Mouse (Mus musculus): ENCODE measurements around the gene Msi2. TPM values are rescaled to one million over a fixed set of nuclear protein-coding genes. Genes with fewer than 3 reads are reported as not detected.
A peak's percentile ranks its signal among the peaks of the same experiment; 100 is the strongest.

Gene Msi2
- polyA plus RNA-seq, 1 experiment from 2014 or later: 15.9 TPM

DNA sequence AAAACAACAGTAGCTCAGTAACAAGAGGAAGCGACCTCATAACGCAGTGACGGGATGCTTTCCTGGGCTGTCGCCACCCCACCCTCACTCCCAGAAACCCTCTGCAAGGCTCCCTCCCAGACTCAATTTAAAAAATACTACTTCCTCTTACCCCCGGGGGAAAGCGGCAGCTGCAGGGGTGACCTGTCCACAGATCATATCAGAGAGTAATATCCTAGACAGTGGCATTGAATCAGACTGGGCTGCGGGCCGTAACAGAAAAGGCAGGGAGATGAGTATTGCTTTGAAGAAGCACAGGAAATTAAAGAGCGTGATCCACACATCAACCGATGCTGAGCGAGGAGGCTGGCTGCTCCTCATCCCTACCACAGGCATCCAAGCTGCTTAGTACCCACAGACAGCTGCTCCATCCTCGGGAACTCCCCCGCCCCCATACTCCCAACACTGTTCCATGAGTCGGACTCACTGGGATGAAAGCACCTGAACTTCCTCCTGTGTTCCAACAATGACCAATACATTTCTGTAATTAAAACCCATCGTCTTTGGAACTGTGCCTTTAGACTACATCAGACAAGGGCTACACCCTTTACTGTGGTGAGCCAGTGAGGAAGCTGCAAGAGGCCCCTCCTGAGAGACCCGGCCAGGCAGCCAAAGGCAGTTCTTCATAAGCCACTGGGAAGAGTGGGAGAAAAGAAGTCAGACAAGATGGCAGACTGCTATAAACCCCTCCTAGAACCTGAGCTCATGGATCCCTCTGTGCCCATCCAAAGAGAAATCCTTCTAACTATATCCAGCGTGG lies 118.8 kb downstream of the Msi2 start:
- H3K27me3 ChIP-seq (ENCODE audit: insufficient read depth, poor library complexity, severe bottlenecking): no peaks in the 10 kb centered on the region
- H3K36me3 ChIP-seq: peaks cover 20% of the 10 kb centered on the region
- peaks cover 90% of the 10 kb centered on the region for H3K4me1 ChIP-seq
- DNase-seq (ENCODE audit: low spot score): no peak
- no peaks in the 10 kb centered on the region for H3K9me3 ChIP-seq
- H3K4me3 ChIP-seq: no peak overlapping the region
- peak overlapping the region; percentile 67 for H3K27ac ChIP-seq
- 70% methylated on average over 17 of the region's 17 CpGs for WGBS

DNA sequence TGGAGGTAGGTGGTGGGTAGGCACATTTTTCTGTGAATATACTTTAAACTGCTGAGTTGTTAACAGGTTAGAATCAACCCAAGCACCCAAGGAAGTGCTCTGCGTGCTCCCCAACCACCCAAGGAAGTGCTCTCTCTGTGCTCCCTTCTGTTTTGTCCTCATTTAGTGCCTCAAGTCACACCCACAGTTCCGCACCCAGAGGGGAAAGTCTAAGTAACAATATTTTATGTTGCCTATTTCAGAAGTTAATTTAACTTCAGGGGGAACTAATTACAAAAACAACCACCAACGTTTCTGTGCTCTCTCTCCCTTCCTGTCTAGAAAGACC lies 119.5 kb downstream of the Msi2 start:
- no peak overlapping the region for H3K4me3 ChIP-seq
- no peaks in the 10 kb centered on the region for H3K9me3 ChIP-seq
- H3K27ac ChIP-seq: peak overlapping the region; percentile 67; the same call in 1 of the 2 replicates
- 65% methylated on average over 3 of the region's 3 CpGs for WGBS
- no peaks in the 10 kb centered on the region for H3K27me3 ChIP-seq (ENCODE audit: insufficient read depth, poor library complexity, severe bottlenecking)
- H3K4me1 ChIP-seq: peaks cover 90% of the 10 kb centered on the region
- no peak for DNase-seq (ENCODE audit: low spot score)
- H3K36me3 ChIP-seq: peaks cover 18% of the 10 kb centered on the region

DNA sequence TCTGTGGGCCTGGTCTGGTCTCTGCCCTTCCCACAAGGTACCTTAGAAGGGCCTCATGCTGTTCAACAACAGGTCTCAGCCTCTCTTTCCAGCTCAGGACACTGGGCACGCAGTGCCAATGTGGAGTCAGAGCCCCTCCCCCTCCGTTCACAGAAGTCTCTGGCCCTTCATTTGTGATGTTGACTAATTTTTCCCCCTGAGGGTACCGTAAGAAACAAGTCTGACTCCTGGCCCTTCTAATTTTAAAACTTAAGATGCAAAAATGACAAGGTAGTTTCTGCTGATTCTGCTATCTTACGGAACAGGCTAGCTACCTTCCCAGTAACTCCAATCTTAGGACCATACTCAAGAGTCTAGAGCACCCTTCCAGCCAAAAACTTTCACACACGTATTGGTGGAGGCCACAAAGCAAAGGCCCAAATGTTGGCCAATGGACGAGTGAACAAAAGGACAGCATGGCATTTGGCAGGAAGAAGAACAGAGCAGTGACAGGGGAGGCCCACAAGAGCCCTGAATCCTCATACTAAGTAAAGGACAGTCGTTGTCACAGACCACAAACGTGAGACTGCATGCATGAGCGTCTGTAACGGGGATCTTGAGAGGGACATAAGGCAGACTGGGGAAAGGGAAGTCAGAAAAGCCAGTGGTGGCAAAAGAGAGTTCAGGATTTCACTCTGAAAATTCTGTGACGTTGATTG lies 120.0 kb downstream of the Msi2 start:
- peaks cover 89% of the 10 kb centered on the region for H3K4me1 ChIP-seq
- no peaks in the 10 kb centered on the region for H3K9me3 ChIP-seq
- H3K36me3 ChIP-seq: peaks cover 15% of the 10 kb centered on the region
- H3K4me3 ChIP-seq: no peak overlapping the region
- H3K27ac ChIP-seq: peak overlapping the region; percentile 67; the same call in 1 of the 2 replicates
- 68% methylated on average over 11 of the region's 11 CpGs for WGBS
- no peaks in the 10 kb centered on the region for H3K27me3 ChIP-seq (ENCODE audit: insufficient read depth, poor library complexity, severe bottlenecking)
- no peak for DNase-seq (ENCODE audit: low spot score)

DNA sequence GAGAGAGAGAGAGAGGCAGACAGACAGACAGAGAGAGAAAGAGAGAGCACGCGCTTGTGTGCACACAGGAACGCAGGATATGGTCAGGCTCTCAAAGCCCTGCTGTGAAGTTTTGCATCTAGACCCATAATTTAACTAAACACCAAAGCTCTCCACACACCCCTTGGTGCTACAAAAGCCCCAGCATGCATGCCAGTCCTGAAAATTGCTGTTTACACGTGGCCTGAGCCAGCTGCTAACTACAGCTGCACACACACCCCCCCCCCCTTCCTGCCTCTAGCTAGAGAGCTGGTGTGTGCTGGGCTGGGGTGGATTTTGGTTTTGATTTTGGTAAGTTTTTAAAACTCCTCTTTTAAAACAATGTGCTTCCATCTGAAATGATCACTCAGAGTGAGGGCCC lies 122.7 kb downstream of the Msi2 start:
- peaks cover 75% of the 10 kb centered on the region for H3K4me1 ChIP-seq
- H3K27me3 ChIP-seq (ENCODE audit: insufficient read depth, poor library complexity, severe bottlenecking): no peaks in the 10 kb centered on the region
- H3K9me3 ChIP-seq: no peaks in the 10 kb centered on the region
- DNase-seq (ENCODE audit: low spot score): no peak
- WGBS: 62% methylated on average over 4 of the region's 4 CpGs
- no peaks in the 10 kb centered on the region for H3K36me3 ChIP-seq
- no peak overlapping the region for H3K4me3 ChIP-seq
- peak overlapping the region; percentile 77 for H3K27ac ChIP-seq

DNA sequence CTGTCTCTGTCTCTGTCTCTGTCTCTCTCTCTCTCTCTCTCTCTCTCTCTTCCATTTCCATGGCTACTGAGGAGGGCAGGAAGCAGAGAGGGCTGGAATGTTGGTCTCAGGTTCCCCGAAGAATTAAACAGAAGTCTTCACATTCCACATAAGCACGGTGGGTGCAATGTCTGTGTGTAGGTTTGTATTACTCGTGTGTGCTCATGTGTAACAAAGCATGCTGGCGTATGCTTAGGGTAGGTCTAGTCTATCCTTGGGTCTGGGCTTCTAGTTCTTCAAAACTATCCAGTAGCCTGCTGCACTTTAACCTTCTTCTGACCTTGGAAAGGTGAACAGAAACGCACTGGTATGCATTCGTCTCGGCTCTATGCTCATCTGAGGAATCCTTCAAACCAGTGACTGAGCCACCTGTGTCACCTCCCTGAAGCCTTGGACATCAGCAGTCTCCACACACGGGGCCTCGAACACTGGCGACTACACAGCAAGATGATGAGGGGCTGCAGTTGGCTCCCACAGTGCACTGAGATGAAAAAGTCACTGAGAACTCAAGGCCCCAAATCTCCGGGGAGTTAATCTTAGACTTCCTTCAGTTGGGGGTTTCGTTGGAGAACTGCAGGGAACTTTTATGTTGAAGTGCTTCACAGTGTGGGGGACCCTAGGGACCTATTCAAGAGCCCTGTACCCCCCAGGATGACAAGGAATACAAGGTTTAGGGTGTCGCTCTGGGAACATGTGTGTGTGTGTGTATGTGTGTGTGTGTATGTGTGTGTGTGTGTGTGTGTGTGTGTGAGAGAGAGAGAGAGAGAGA lies 123.3 kb downstream of the Msi2 start:
- 58% methylated on average over 13 of the region's 13 CpGs for WGBS
- no peak overlapping the region for H3K4me3 ChIP-seq
- peaks cover 69% of the 10 kb centered on the region for H3K4me1 ChIP-seq
- peaks cover 1% of the 10 kb centered on the region for H3K36me3 ChIP-seq
- no peak for DNase-seq (ENCODE audit: low spot score)
- H3K27me3 ChIP-seq (ENCODE audit: insufficient read depth, poor library complexity, severe bottlenecking): no peaks in the 10 kb centered on the region
- H3K9me3 ChIP-seq: no peaks in the 10 kb centered on the region
- H3K27ac ChIP-seq: peak overlapping the region; percentile 77

DNA sequence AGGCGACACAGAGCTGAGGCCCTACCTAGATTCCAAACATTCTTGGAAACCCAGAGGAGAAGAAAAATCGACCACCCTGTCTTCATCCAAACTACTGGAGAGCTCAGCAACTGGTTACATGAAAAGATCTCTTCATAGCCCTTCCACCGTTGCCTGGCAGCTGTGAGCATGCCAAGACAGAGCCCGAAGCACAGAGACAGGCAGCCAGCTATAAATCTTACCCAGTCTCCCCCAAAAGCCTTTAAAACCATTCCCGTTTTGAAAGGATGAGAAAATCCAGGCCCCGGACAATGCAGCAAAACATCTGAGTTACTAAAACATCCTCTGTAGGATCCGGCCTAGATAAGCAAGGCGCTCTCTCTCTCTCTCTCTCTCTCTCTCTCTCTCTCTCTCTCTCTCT lies 124.3 kb downstream of the Msi2 start:
- no peak for DNase-seq (ENCODE audit: low spot score)
- WGBS: 15% methylated on average over 8 of the region's 8 CpGs

DNA sequence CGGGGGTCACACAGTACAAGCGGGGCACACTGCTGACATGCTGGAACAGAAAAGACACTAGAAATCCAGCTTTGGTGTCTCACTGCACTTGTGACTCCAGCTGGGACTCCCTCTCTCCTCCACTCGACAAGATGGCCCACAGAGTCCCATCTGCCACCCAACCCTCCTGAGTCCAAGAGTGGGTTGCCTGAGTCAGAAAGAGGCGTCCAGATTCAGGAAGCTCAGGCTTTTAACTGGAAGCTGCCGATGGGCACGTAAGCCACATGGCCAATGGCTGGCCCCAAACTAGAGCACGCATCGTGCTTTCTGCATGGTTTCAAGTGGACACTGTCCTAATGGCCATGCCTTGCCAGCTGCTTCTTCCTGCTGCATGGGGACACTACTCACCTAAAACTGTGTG lies 126.2 kb downstream of the Msi2 start:
- no peak for DNase-seq (ENCODE audit: low spot score)
- WGBS: 88% methylated on average over 8 of the region's 8 CpGs
- Histone ChIP-seq H3K27ac (peak overlapping the region; percentile 7; the same call in 1 of the 2 replicates), H3K36me3 (peaks cover 22% of the 10 kb centered on the region), H3K9me3 (no peaks in the 10 kb centered on the region), H3K4me3 (no peak overlapping the region), H3K4me1 (peaks cover 73% of the 10 kb centered on the region), H3K27me3 (ENCODE audit: insufficient read depth, poor library complexity, severe bottlenecking) (no peaks in the 10 kb centered on the region)

More for the DNA sequence above, 124.3 kb downstream of the Msi2 start:
- Histone ChIP-seq H3K4me1 (peaks cover 67% of the 10 kb centered on the region), H3K27me3 (ENCODE audit: insufficient read depth, poor library complexity, severe bottlenecking) (no peaks in the 10 kb centered on the region), H3K36me3 (peaks cover 11% of the 10 kb centered on the region), H3K4me3 (no peak overlapping the region), H3K27ac (peak overlapping the region; percentile 80), H3K9me3 (no peaks in the 10 kb centered on the region)

DNA sequence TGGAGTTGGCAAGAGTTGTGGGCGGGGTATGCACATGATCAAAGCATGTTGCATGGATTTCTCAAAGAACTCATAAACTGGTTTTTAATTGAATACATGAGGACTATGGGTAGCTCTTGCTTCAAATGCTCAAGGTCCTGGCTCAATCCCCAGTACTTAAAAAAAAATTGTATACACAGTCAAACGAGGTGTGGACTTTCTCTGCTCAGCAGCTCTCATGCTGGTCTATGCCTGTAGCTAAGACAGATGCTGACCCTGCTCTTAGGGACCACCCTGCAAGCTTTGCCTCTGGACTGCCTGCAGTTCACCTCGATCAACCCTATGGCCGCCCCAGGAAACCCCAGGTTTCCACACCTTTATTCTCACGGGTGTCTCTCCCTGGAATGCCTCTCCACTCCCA lies 127.7 kb downstream of the Msi2 start:
- Histone ChIP-seq H3K36me3 (peaks cover 22% of the 10 kb centered on the region), H3K9me3 (no peaks in the 10 kb centered on the region), H3K27me3 (ENCODE audit: insufficient read depth, poor library complexity, severe bottlenecking) (no peaks in the 10 kb centered on the region), H3K4me3 (no peak overlapping the region), H3K4me1 (peaks cover 77% of the 10 kb centered on the region), H3K27ac (no peak overlapping the region)
- WGBS: 75% methylated on average over 5 of the region's 5 CpGs
- DNase-seq (ENCODE audit: low spot score): no peak

DNA sequence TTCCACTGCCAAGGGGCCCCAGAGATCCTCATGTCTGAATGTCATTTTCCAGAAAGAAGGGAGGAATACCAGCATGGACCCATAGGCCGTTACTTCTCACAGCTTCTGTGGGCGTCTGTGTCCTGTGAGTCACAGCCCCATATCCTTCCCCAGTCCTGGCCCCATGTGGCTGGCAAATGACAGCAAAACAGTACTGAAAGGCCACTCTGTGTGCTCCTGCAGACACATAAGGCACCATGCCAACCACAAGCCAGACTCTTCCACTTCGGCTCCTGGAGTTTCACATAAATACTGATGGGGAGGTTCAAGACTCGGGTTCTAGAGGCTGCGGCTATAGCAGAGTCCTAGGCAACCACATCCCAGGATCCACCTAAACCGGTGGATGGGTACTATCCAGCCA lies 128.7 kb downstream of the Msi2 start:
- peaks cover 77% of the 10 kb centered on the region for H3K4me1 ChIP-seq
- WGBS: 86% methylated on average over 6 of the region's 6 CpGs

DNA sequence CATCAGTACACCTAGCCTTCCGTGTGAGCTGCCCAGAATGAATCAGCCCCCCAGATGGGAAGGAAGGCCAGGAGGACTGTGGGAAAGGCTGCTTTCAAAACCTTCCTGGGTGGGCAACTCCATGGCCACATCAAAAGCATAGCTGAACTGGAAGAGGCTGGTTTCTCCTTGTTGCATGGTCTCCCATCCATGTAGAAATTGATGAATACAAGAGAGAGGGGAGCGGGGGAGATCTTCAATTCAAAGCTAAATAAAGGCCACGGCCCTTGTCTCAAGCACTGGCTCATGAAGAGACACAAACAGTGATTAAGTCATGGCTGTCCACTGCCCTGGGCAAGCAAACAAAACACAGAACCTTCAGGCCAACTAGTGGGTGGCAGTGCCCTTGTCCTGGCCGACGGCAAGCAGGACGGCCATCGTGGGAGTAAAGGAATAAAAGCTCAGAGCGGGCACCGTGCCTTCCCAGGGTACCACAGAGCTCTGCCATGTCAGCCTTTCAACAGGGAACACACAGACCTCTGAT lies 129.6 kb downstream of the Msi2 start:
- Histone ChIP-seq H3K4me1 (peaks cover 77% of the 10 kb centered on the region), H3K27ac (no peak overlapping the region), H3K9me3 (no peaks in the 10 kb centered on the region)

More for the DNA sequence above, 128.7 kb downstream of the Msi2 start:
- no peak overlapping the region for H3K27ac ChIP-seq
- DNase-seq (ENCODE audit: low spot score): no peak
- no peaks in the 10 kb centered on the region for H3K27me3 ChIP-seq (ENCODE audit: insufficient read depth, poor library complexity, severe bottlenecking)
- H3K4me3 ChIP-seq: no peak overlapping the region
- H3K36me3 ChIP-seq: peaks cover 22% of the 10 kb centered on the region
- H3K9me3 ChIP-seq: no peaks in the 10 kb centered on the region

DNA sequence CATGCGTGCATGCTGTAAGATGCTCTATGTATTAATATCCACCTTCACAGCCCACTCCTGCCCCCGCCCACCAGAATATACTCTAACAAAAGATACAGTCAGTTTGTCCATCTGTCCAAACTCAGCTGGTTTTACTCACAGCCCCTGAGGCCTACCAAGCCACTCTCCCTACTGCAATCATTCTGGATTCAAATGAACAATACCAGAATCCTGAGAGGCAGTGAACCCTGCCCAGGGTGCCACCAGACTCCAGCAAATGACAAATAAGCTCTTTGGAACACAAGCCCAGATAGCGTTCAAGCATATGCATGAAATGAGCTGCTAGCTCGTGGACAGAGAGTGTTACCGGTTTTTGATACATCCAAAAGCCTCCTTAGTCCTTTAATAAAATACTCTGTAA lies 130.6 kb downstream of the Msi2 start:
- peaks cover 79% of the 10 kb centered on the region for H3K4me1 ChIP-seq
- no peaks in the 10 kb centered on the region for H3K9me3 ChIP-seq
- H3K27me3 ChIP-seq (ENCODE audit: insufficient read depth, poor library complexity, severe bottlenecking): no peaks in the 10 kb centered on the region
- DNase-seq (ENCODE audit: low spot score): no peak
- no peak overlapping the region for H3K27ac ChIP-seq
- H3K4me3 ChIP-seq: no peak overlapping the region
- peaks cover 22% of the 10 kb centered on the region for H3K36me3 ChIP-seq
- 87% methylated on average over 5 of the region's 5 CpGs for WGBS

More for the DNA sequence above, 129.6 kb downstream of the Msi2 start:
- WGBS: 84% methylated on average over 9 of the region's 9 CpGs
- DNase-seq (ENCODE audit: low spot score): no peak
- Histone ChIP-seq H3K27me3 (ENCODE audit: insufficient read depth, poor library complexity, severe bottlenecking) (no peaks in the 10 kb centered on the region), H3K4me3 (no peak overlapping the region), H3K36me3 (peaks cover 22% of the 10 kb centered on the region)

DNA sequence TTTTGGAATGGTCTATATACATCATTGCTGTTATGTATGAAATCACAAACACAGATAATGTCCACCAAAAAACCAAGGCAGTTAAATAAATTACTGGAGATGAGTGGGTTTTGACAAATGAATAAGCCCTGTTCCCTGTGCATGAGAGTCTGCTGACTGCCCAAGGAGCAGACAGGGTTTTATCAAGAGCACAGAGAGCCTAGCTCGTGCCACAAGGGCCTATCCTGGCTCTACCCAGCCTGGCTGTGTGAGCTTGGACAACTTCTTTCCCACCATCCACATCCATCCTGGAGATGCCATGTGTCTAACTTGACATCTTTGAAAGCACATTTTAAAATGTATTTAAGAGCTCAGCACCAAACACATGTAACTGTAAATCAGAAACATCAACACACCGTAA lies 132.4 kb downstream of the Msi2 start:
- peaks cover 88% of the 10 kb centered on the region for H3K4me1 ChIP-seq
- no peak overlapping the region for H3K4me3 ChIP-seq
- H3K36me3 ChIP-seq: peaks cover 22% of the 10 kb centered on the region
- H3K27me3 ChIP-seq (ENCODE audit: insufficient read depth, poor library complexity, severe bottlenecking): no peaks in the 10 kb centered on the region
- no peak for DNase-seq (ENCODE audit: low spot score)
- H3K9me3 ChIP-seq: no peaks in the 10 kb centered on the region
- 47% methylated on average over 2 of the region's 2 CpGs for WGBS
- H3K27ac ChIP-seq: peak overlapping the region; percentile 89
